Mouse (Mus musculus): ENCODE results near the gene Lin7a. TPM values are rescaled to one million over a fixed set of nuclear protein-coding genes. Genes with fewer than 3 reads are reported as not detected.

Gene Lin7a
- polyA plus RNA-seq (2012; rRNA removed) = 0.49 and 1.5 TPM in 2 replicates

DNA sequence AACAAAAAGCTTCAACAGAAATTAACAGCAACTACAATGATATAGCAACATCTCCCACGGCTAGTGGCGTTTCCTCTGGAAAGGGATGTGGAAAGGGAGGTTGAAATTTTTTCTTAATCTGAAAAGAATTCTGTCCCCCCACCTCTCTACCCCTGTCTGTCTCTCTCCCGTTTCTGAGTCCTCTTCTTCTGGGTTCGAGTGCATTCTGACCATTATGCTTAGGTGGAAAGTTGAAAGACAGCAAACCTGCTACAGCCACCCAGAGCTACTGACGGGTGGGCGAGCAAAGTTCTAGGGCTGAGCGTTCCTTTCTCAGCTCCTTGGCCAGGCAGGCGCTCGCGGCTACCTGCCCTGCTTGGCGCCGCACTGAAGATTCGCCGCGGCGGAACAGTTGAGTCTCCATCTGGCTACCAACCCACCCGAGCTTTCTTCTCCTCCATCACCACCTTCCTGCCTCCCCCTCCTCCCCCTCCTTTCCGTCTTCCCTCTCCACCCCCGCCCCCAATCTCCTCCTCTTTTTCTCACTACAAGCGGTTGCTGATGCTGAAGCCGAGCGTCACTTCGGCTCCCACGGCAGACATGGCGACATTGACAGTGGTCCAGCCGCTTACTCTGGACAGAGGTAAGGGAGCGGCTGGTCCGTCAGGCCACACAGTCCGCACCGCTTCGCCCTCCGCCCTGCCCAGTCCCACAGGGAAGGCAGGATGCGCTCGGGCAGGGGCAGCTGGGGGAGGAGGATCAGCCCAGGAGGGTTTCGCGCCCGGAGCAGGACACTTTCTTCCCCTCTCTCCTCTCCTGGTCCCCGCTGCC, at the start of gene Lin7a:
TSS of gene Lin7a (plus strand) at position 366 of the 810 bp plus-strand sequence.
- no peak for DNase-seq (ENCODE audit: low read depth)

DNA sequence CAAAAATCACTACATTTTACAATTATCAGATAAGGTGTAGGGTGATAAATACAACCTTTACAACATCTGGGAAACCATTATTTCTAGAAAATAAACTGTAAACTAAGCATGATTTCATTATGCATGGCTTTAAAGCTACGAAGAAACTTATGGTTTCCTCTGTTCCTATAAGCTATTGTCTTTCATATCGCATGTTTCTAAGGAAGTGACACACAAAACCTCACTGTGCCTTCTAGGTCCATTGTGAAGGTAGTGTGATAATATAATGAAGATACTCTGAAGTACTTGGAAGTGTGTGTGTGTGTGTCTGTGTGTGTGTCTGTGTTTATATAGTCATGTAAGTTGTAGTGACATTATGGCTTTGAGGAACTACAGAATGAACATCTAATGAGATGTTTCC, 49.8 kb upstream of the Lin7a start:
- no peak for DNase-seq (ENCODE audit: low read depth)

DNA sequence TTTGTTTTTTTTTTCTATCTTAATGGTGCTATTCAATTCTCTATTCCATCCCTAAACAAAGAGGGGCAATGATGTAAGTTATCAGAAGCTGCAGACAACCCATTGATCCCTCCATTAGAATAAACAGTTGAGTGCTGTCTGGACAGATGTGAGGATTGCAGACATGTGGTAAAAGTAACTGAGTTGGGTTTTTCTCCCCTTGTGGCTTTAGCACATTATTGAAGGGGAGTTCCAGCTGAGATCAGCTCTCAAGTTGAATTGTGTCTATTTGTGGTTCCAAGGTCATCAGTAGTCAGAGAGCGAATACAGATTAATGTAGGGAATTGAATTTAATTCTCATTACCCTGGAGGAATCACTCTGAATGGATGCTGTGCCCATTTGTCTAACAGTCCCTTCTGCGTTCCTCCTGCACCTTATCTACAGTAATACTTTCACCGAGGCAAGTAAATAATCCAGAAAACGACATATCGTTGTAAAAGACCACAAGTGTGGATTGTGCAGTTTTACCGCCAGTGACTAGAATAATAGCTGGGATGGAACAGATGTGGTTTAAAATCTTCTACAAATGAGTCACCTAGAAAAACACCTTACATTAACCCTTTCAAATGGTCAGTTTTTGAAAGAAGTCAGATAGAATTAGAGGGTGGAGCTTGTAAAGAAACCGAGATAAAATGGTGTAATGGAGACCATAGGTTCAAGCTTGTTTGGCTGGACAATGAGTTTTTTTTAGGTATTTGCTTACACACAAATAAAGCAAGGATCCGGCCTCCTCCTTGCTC, 48.9 kb upstream of the Lin7a start:
- DNase-seq (ENCODE audit: low read depth) = no peak

DNA sequence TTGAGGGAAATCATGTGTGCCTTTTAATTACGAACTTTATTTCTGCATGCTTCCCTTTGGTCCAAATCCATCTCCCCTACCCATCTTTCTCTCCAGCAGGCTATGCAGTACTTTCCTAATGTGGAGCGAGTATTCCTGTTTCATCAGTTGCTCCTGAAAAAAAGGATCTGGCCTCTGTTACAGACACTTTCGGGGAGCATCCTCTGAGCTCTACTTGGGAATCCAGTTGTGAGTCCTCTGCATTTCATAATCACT, 48.4 kb upstream of the Lin7a start:
- no peak for DNase-seq (ENCODE audit: low read depth)

DNA sequence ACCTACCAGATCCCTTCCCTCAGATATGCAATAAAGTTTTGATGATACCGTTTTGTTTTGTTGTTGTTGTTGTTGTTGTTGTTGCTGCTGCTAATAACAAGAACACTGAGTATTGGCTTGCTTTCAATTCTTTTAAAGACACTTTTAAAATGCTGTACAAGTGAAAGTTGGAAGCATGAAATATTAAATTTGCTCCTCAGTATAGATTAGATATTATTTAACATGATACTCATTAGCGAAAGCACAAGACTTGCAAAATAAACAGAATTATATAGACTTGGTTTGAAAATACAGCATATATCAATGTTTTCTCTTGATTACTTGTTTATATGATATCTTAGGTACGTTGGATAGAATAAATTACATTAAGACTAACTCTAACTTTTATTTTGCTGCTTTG, 47.7 kb upstream of the Lin7a start:
- DNase-seq (ENCODE audit: low read depth) = no peak

DNA sequence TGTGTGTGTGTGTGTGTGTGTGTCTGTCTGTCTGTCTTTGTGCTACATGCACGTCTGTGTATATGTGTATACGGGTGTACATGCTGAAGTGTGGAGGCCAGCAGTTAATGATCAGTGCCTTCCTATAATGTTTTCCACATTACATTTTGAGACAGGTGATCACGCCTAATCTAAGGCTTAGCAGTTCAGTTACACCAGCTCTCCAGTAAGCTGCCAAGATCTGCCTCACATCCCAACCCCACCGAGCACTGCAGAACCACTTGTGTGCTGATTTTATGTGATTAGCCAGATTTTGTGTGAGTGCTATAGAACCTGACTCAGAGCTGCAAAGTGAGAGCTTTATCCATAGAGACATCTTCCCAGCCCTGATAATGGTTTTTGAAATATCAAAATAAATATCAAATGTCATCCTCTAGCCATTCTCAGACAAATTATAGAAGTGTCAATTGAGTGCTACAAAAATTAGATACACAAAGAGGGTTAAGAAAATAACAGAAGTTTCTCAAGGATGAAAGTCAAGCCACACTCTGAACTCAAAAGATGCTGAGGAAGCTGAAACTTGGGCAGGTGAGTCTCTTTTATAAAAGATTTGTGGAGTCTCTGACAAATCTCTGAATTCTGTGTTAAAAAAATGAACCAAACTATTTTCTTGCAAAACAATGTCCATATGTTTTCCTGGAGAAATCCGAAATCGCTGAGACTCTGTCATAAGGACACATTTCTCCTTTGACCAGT, 46.7 kb upstream of the Lin7a start:
- DNase-seq (ENCODE audit: low read depth) = no peak

DNA sequence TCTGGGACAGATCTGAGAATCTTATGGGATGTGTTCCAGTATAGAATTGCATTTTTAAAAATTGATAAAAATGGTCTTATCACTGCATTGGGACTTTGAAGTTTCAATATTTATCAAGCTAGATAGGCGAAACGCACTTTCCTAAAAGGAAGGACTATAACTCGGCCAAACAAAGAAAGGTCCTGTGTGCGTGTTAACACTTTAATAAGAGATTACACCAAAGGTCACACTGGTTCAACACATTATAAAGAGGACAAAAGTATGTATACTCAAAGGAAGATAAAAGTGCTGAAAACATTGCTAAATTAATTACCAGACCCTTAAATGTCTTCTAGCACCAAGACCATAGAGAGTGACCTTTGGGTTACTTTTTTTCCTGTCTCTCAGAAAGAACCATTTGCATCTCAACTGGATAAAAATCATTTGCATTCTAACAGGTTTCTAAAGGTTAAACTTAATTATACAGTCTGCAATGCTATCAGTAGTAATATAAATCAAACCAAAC, 46.1 kb upstream of the Lin7a start:
- DNase-seq (ENCODE audit: low read depth) = no peak

DNA sequence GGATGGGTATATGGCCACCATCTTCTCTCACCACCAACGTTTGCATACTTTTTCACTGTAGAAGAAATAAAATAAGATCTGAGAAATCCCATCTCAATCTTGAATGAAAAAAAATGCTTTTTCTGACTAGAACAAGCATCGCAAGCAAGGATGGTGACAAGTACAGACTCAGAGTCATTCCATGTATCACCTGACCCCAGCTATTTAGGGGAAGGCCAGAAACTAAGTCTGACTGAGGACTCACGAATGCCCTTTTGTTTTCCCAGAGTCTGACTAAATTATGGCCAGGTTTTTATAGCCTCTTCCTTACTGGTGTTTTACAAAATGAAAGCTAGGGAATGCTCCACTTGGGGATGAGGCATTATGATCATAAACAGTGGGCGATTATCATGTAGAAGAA, 45.6 kb upstream of the Lin7a start:
- DNase-seq (ENCODE audit: low read depth) = no peak

DNA sequence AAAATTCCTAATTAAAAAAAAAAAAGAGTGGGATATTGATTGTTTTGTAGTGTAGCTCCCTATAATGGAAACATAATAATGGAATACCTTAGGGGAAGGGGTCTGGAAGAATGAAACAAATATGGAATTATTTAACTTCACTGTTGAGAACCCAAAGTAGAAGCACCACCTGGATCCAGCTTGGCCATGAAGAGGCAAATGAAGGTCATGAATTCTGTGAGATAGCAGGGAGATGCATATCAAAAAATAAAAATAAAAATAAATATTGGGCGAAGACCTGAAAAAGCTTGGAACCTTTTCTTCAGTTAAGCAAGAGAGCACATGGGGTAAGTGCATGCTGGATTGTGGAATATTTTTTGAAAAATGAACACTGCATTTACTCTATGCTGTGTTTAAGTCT, 43.6 kb upstream of the Lin7a start:
- DNase-seq (ENCODE audit: low read depth) = no peak

DNA sequence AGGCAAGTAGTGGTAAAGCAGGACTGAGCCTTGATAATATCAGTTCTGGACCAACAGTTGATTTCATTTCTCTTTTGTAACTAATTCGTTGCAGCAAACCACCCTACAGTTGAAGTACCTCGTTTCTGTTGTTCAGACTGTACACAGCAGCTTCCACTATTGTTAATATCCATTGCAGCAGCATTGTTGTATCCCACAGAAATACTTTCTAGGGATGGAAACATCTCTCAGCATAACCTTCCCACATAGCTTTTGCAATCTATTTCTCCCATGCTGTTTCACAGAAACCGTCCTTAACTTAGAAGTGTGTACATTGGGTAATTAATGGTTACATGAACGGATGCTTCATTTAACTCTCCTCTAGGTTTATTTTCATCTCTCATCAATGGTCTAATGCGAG, 42.7 kb upstream of the Lin7a start:
- no peak for DNase-seq (ENCODE audit: low read depth)

DNA sequence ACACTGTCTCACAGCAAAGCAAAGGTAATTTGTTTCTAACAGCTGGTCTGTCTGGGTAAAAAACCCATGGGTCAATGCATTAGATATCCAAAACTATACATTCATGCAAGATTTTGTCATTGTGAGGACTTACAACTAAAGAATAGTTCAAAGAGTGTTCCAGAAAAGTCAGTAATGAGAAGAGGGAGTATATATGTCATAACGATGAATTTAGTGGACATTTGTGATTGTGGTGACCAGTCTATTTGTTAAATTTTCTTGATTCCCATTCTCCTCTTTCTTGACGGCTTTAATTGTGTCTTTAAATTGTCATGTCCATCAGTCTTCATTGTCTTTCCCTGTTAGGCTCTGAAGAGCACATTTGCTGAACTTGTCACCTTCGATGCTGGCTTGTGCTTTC, 42.1 kb upstream of the Lin7a start:
- no peak for DNase-seq (ENCODE audit: low read depth)

DNA sequence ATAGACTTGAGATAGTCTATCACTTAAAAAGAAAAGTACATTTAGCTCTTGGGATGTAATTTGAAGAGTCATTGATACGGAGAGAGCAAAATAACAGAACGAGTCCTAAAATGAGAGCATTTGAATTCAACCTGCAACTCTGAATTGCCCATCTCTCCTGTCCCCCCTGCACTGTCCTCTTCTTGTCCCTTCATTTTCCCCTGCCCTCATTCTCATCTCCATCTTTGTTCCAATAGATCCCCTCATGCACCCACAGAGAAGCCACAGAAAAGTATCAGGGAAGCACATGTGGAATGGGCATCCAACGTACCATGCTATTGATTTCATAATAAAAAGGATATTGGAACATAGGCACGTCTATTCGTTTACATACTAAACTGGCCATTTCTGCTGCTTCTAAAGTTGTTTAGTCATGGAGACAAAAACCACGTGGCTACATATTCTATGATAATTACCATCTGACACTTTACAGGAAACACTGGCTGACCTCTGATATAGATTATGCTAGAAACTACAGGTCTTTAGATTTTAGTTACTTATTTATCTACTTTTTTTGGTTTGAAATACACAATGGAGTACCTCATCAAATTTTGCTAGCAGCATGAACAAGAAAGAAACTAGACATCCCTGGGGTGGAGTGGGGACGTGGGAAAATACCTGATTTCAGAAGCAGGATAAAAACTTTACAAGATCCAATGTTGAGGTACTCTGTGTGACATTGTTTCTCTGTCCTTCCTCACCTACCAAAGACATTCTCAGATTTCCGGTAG, 41.2 kb upstream of the Lin7a start:
- DNase-seq (ENCODE audit: low read depth) = no peak

DNA sequence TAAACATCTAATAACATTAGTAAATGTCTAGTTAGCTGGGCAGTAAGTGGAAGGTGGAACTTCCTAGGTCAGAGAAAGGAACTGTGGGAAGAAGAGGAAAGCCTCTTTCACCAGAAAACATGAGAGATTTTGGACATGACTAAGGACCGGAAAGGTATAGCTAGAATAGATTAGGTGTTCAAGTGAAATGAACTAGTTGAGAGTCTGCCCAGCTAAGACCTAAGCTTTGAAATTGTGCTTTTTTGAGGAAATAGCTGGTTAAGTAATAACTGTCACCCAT, 40.7 kb upstream of the Lin7a start:
- no peak for DNase-seq (ENCODE audit: low read depth)

DNA sequence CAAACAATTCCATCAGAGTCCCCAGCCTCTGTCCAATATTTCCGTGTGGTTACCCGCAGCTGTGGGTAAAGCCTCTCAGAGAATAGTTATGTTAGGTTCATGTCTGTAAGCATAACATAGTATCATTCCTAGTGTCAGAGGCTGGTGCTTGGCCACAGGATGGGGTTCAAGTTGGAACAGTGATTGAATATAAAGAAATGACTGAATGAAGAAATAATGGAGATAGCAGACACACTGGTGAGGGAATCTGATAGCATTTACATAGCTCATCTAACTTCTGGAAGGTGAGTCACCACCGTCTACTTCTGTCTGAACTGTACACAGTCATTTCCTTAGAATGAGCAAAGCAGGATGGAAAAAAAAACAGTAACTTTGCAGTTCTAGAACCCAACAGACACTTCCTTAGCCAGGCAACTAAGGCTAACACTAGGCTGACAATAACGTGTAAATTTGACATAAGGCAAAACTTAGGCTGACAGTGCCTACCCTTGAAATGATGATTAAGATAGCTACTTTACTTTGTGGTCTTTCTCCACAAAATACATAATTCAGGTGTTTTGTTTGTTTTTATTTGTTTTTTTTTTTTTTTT, 40.0 kb upstream of the Lin7a start:
- DNase-seq (ENCODE audit: low read depth) = no peak

DNA sequence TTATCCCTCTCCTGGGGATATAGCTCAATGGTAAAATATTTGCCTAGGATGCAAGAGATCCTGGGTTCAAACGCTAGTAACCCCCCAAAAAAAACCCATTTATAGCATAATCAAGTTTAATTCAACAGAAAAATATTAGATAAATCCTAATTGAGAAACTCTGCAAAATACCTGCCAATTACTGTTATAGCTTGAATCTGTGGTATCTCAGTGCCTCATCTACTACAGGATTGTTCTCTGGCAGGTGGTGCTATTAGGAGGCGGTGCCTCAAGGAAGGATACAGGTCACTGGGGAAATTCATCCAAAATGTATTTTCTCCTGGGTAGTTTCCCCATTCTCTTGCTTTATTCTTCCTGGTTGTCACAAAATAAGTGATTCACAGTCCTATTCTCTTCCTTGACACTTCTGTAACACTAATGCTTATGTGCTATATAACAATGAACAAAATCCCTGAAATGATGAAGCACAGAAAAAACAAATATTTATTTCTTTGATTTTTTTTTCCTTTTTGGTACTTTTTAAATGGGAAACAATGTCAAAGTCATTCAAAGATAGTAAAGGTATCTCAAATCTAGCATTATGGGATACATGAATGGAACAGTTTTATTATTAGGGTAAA, 38.9 kb upstream of the Lin7a start:
- no peak for DNase-seq (ENCODE audit: low read depth)

DNA sequence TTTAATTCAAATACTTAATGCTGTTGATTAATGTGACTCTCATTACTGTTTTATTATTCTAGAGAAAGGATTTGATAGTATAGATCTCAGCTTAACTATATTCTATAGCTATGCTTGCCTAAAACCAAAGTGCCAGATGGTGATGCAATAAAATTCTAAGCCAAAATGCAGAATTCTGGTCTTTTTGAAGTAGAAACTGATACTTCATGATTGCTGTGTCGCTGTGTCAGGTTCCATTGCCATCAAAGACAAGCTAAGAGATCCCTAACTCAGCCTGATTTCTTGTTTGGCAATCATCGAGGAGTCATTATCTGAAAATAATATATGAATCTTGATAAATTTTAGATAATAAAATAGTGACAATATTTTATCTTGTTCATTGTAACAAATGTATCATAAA, 38.3 kb upstream of the Lin7a start:
- no peak for DNase-seq (ENCODE audit: low read depth)

DNA sequence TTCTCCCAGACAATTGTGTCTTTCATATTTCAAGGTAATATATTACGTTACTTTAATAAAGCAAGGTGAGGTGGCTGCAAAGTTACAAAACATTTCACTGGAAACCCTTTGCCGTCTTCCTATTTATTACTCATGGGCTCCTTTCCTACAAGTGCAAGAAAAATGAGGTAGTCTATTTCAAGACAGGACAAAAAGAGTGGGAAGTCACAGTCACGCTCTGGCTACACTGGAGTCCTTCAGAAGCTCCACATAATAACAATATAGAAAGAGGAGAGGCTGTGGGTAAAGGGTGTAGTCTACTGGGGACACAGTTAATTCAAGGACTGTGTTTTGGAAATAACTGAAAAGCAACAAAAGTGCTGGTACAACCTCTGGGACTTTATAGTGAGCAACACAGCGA, 37.7 kb upstream of the Lin7a start:
- no peak for DNase-seq (ENCODE audit: low read depth)

DNA sequence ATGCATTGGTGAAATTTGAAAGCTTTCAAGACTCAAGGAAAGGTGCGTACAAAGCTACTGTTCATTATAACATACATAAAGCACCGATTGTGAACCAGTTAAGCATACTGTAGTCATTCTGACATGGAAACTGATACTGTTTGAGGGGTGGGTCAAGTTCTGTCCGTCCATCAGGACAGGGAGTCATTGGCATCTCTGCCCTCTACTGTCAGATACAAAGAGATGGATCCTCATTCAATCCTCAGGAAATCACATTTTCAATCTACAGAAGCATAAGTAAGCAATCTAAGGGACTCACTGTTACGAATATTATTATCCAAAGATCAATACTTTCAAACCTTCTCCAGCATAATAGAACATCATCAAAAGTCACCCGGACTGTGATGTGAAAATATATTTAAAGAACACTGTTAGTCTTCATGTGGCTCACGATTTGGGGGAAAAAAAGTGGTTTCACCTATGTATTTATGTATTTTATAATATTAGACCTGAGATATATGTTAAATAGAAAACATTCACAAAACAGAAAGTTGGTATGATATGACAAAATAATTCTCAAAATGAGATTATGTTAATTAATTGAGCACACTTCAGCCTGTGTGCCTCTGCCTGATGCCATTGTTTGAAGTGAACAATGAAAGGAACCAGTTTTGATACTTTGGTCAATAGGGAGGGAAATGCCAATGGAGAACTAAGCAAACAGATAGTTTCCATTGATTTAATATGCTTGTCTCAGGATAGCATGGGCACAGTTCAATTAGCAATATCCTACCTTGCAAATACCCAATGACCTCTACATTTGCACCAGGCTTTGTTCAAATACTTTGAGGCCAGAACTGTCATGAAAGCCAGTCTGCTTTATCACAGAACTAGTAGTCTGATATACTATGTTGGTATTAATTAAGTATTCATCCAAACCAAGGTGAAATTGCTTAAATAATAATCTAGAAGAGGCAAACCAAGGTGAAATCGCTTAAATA, 36.8 kb upstream of the Lin7a start:
- no peak for DNase-seq (ENCODE audit: low read depth)

DNA sequence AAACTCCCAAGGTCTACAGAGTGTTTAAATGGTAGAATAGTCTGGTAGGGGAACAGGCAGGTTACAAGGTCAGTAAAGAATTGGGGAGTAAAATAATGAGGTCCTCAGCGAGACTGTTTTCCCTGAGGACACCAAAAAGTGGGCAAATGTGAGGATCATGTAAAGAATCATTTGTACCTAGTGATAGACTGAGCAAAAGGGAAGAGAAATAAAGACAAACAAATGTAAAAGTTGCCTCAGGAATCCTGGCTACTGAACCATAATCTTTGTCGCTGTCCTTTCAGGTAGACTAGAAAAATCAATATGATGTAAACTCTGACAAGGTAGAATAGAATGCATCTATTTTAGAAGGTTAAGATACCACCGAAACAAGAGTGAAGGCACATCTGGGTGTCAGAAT, 36.0 kb upstream of the Lin7a start:
- no peak for DNase-seq (ENCODE audit: low read depth)

DNA sequence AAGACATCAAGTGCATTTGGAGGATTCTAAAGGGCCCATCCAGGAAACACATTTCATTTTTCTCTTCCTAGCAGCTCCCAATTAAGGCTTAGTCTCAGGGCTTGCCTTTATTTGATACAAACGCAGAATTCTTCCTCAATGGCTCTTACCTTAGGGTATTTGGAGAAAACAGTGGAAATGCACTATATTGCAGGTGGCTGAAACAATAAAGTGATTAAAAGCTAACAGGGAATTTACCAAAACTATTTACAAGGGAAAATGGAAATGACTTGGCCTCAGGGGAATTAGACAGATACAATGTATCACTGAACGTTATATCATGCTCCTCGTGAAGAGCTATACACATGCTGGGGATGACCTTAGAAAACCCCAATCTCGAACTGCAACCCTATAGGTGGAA, 35.3 kb upstream of the Lin7a start:
- no peak for DNase-seq (ENCODE audit: low read depth)
